Mouse (Mus musculus): Measurements from ENCODE around the gene Plxdc1. TPM values are rescaled to one million over a fixed set of nuclear protein-coding genes. Genes with fewer than 3 reads are reported as not detected.

Gene Plxdc1
- total RNA-seq, 2 experiments from 2014 or later = 5.1 to 6.2 TPM

DNA sequence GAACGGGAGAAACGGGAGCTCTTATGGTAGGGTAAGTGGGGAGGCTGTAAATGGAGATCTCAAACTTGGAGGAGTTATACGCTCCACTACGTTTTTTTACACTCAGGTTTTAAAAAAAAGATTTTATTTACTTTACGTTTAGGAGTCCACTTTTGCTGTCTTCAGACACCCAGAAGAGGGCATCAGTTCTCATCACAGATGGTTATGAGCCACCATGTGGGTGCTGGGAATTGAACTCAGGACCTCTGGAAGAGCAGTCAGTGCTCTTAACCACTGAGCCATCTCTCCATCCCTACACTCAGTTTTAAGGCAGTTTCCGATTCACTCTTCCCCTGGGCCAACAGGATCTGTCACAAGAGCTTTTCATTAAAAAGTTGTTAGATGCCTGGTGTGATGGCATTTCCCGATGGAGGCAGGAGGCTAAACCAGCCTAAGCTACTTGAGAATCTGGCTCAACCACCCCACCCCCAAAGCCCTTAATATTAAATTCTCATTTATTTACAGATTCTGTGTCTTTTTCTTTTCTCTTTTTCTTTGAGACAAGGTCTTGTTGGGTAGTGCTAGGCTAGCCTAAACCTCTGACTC, 101.6 kb downstream of the Plxdc1 start:
- DNase-seq = no peak
- intact Hi-C loops (cut with DNase I) = loop anchor here (1.0 to 5.0 kb wide), 3 partner anchors 42 to 91 kb away; partner anchors contain the start of genes B230217C12Rik and Lasp1

DNA sequence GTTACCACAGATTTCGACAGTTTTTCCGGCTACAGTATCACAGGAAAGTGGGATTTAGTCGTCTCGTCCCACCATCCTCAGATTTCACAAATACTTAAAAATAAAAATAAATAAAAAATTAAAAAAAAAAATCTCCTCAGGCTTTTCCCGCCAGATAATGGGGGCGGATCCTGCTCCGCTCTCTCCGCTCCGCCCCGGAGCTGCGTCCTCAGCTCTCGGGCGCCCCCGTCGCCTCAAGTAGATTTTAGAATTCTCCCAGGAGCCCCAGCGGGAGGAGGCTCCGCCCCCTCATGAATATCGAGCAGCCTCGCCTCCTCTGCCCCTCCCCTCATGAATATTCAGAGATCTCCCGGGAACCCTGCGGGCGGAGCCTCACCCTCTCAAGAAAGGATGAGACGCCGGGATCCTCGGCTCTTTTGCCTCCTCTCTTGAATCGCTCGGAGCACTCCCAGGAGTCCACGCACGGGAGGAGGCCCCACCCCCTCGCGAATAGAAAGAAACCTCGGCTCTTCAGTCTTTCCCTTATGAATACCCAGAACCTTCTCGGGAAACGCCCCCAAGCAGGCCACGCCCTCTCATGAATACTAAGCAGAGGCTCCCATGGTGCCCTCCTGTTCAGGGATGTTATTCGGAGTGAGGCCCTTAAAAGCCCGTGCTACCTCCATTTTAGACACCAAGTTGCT, 102.2 kb downstream of the Plxdc1 start, which contains the start of gene Fbxo47:
Gene Fbxo47, minus strand, starts transcription at position 237 of the 683 bp plus-strand sequence.
- peak; percentile 95 to 96 for DNase-seq
- intact Hi-C loops (cut with DNase I) = loop anchor here (1.0 to 5.0 kb wide), 2 partner anchors 42 to 91 kb away; partner anchors contain the start of gene B230217C12Rik

DNA sequence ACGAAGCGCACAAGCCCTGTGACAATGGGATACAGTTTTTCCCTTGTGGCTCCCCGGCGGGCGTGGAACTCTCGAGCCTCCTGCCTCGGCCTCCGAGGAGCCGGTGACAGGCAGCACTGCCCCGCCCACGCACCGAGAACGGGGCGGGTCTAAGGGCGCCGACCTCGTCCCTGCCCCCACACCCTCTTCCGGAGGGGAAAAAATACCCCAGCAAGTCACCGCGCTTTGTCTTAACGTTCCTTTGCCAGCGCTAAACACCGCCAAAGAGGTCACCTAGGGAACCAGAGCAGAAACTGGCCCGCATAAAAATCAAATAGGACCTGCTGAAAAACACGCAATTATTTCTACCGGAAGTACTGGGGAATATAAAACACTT, 102.7 kb downstream of the Plxdc1 start:
- intact Hi-C loops (cut with DNase I) = loop anchor here (5.0 kb wide), 1 partner anchor 41 kb away; the partner anchor contains the start of gene B230217C12Rik
- peak; percentile 73 to 76 for DNase-seq

DNA sequence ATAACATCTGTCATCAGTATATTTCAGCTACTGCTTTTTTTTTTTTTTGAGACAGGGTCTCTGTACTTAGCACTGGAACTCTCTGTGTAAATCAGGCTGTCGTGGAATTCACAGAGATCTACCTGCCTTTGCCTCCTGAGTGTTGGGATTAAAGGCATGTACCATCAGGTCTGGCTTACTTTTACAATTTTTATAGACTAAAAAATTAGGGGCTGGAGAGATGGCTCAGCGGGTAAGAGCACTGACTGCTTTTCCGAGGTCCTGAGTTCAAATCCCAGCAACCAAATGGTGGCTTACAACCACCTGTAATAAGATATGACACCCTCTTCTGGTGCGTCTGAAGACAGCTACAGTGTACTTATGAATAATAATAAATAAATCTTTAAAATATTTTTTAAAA, 105.9 kb downstream of the Plxdc1 start:
- intact Hi-C loops (cut with DNase I) = loop anchor here (5.0 kb wide), 1 partner anchor 38 kb away; the partner anchor contains the start of gene B230217C12Rik
- DNase-seq = no peak

- no peak for DNase-seq
- intact Hi-C loops (cut with DNase I) = no loop called here
Observed at GRCm38 (mm10) chr11:97877341-97877740, 108.9 kb downstream of the Plxdc1 start.

- intact Hi-C loops (cut with DNase I) = no loop called here
- DNase-seq = no peak
Observed at GRCm38 (mm10) chr11:97874396-97874795, 111.8 kb downstream of the Plxdc1 start.

Small RNA genes within 50 kb of the gene (microRNA-seq; reads per million reads assigned to microRNA genes)
- gene Gm22461 (ENCODE audit: borderline number of aligned reads in 2 of 2) (0 reads per million in 2 experiments), gene Gm27597 (ENCODE audit: borderline number of aligned reads in 2 of 2) (0 reads per million in 2 experiments)

Other genes with a start within 250 kb of the Plxdc1 start
- 10 to 100 TPM; 20.6 to 21.7 TPM for gene Pip4k2b, start 241.7 kb downstream of the Plxdc1 start, total RNA-seq (2021)
- 1 to 10 TPM; 7.5 to 7.9 TPM for gene Cwc25, start 219.9 kb downstream of the Plxdc1 start, total RNA-seq (2021)
- not detected for gene 1700001P01Rik, start 210.5 kb downstream of the Plxdc1 start, total RNA-seq (2021)
- gene Rpl23, start 204.0 kb downstream of the Plxdc1 start, total RNA-seq (2021) = 100 to 1,000 TPM; 522 TPM
- 10 to 100 TPM; 37.7 to 40.7 TPM for gene Lasp1, start 187.4 kb downstream of the Plxdc1 start, total RNA-seq (2021)
- gene B230217C12Rik, start 145.7 kb downstream of the Plxdc1 start, total RNA-seq (2021) = 1 to 10 TPM in 1 of 2 experiments, under 1 TPM in 1; 1.00 to 1.4 TPM
- under 1 TPM; 0.35 to 0.69 TPM for gene Fbxo47, start 102.3 kb downstream of the Plxdc1 start, total RNA-seq (2021)
- gene Arl5c, start 9.7 kb upstream of the Plxdc1 start, total RNA-seq (2021) = under 1 TPM; 0.65 to 0.80 TPM
- 1 to 10 TPM; 6.1 to 6.2 TPM for gene Cacnb1, start 36.6 kb upstream of the Plxdc1 start, total RNA-seq (2021)
- 100 to 1,000 TPM; 537 to 577 TPM for gene Rpl19, start 40.3 kb upstream of the Plxdc1 start, total RNA-seq (2021)
- gene Stac2, start 67.0 kb upstream of the Plxdc1 start, total RNA-seq (2021) = under 1 TPM in 1 of 2 experiments, not detected in 1; 0.17 TPM
- gene Fbxl20, start 164.0 kb upstream of the Plxdc1 start, total RNA-seq (2021) = 10 to 100 TPM; 20.3 to 27.1 TPM
- 10 to 100 TPM; 38.0 to 40.6 TPM for gene Med1, start 206.8 kb upstream of the Plxdc1 start, total RNA-seq (2021)
- 10 to 100 TPM; 22.5 to 25.2 TPM for gene Cdk12, start 216.6 kb upstream of the Plxdc1 start, total RNA-seq (2021)